Mouse (Mus musculus): ENCODE results near the gene Limk2.

Gene Limk2

DNA sequence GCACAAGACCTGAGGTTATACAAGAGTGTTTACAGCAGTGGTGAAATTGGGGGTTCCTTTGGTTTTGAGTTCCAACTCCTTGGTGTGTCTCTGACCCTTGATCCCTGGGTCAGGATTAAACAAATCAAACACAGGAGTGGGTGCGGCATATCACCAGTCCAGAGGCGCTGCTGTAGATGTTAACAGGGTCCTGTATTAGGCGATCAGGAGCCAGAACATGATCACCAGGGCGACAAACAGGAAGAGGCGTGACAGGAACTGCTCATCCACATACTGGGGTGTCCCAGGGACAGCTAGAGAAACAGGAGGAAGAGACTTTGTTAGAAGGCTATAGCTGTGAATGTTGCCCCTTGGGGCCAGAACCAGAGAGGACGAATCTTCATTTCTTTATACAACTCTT lies 8.8 kb upstream of the Limk2 start:
- in situ Hi-C loops (cut with MboI; ENCODE audit: unreplicated experiment in 2 of 2), result no loop called here

DNA sequence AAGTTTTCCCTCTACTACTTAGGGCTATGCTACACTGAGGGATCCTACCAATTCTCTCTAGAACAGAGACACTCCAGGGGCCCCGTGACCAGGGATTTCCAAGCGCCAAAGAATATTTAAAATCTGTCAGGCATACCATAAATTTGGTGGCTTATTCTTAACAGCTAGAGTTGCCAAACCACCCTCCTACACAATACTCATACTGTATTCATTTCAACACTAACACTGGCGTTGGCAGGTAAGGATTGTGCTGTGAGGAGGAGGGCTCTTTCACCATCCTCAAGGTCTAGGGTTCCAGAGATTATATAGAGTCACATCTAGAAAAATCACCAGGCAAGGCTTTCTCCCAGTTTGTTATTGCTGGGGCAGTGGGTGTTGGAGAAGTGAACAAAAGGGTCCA lies 7.4 kb upstream of the Limk2 start:
- in situ Hi-C loops (cut with MboI; ENCODE audit: unreplicated experiment in 2 of 2), result no loop called here

DNA sequence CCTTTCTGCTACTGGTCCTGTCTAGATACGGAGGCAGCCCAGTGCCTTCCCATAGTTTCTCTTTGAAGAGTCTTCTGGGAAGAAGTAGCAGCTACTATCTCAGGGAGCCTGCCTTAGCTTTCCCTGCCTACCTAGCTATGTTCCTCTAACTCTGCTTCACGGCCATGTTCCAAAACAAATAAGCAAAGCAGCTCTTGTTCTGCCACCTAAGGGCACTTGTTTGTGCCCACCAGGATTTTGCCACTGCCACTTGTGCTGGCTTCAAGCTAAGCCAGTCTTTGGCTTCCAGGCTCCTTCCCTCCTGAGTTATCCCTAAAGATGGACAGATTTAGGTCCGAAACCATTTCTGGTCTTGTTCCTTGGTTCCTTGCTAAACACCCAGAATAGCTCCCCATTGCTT lies 3.1 kb upstream of the Limk2 start:
- in situ Hi-C loops (cut with MboI; ENCODE audit: unreplicated experiment in 2 of 2), result no loop called here

DNA sequence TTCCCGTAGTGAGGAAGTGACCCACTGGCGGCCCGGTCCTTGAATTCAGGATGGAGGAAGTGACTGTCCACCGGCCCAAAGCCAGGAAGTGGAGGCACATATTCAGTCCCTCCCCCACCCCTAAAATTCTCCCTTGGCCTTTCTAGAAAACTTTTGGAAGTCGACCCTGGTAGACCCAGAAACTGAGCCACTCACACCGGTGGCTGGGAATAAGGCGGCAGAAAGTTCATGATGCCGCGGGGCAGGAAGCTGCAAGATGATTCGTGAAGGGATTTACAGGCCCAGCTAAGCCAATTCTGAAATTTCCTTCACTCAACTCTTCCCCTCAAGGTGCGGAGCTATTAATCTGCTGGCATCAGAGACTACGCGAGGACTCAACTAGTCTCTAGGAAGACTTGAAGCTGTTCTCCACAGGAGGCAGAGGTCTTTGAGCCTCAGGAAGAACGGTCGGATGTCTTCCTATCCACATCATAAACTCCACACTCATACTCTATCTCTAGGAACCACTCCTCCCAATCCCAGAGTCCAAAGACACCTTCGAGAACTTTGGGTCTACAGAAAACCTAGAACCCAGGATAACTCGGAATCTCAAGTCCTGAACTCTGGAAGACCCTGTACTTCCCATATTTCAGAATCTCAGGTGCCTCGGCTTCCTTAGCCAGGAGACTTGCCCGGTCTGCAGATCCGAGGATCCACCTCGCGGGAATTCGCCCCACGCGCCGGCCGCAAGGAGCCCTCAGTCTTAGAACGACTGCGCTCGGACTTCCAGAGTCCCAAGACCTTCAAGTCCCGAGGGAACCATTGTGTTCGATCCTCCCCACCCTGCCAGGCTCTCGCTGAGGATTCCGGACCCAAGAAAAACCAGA lies 625 bp downstream of the Limk2 start:
- in situ Hi-C loops (cut with MboI; ENCODE audit: unreplicated experiment in 2 of 2), result loop anchor here (5.0 to 10.0 kb wide), 3 partner anchors 64 to 144 kb away; partner anchors contain the start of genes Drg1 (in 1 of the 2) and Pik3ip1 (in 1 of the 2)

DNA sequence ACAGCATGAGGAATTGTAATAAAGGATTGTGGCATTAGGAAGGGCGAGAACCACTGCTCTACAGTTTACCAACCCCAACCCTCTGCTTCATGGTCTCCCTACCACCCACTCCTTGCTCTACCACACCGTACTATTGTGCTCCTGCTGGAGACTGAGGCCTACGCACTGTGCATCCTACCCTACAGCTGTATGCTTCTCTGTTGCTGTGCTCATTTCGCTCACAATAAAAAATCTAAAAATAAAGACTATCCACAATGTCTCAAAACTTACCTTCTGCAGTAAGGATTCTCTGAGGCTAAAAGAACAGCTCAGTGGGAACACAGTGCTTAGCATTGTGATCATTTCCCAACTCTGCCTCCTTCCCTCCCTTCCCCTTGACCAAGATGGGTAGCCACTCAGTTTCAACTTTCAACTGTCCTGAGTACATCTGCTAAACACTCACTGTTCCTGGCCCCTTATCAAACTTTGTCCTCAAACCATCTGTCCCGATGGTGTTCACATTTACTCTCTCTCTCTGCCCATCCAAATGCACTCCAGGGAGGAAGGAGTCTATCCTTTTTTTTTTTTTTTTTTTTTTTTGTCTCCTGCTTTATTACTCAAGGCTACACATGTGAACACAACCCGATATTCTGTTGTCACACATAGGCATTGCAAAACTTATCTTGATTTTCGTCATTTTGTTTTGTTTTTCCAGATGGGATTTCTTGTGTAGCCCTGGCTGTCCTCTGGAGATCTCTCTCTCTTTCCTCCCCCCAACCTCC lies 4.5 kb downstream of the Limk2 start:
- in situ Hi-C loops (cut with MboI; ENCODE audit: unreplicated experiment in 2 of 2), result loop anchor here (5.0 to 10.0 kb wide), 3 partner anchors 60 to 140 kb away; partner anchors contain the start of genes Drg1 (in 1 of the 2) and Pik3ip1 (in 1 of the 2)

DNA sequence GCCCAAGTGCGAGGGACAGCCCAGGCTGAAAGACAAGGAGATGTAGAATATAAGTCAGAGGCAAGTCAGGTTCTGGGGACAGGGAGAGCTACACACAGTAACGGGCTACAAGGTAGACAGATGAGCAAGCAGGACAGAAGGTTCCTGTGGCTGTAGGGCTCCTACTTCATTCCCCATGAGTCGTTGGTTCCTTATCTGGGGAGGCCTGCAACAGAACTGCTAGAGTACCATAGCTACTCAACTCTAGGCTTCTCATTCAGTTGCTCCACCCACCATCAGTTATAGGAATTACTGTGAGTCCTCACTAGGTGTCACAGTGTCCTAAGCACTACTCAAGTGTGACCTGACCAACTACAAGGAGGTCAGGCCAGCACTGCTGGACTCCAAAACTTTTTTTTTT lies 6.0 kb downstream of the Limk2 start:
- in situ Hi-C loops (cut with MboI; ENCODE audit: unreplicated experiment in 2 of 2), result loop anchor here in 1 of 2 experiments (10.0 kb wide), 2 partner anchors 58 to 138 kb away; partner anchors contain the start of gene Drg1

DNA sequence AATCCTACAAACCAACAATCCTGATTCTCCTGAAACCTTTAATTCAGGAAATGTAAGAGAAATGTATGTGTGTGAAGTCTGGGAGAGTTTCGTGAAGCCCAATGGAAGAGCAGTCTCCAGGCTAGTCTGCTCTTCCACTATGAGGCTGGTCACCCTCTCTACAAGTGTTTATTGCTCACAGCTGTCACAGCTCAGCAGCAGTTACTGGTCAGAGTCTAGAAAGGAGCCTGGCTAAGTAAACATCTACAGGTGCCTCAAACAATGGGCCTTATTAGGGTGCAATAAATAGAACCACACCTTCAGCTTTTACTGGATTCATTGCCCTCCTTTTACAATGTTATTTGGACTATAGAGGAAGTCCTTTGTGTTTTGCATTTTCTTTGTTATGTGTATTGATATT lies 10.7 kb downstream of the Limk2 start:
- in situ Hi-C loops (cut with MboI; ENCODE audit: unreplicated experiment in 2 of 2), result no loop called here

DNA sequence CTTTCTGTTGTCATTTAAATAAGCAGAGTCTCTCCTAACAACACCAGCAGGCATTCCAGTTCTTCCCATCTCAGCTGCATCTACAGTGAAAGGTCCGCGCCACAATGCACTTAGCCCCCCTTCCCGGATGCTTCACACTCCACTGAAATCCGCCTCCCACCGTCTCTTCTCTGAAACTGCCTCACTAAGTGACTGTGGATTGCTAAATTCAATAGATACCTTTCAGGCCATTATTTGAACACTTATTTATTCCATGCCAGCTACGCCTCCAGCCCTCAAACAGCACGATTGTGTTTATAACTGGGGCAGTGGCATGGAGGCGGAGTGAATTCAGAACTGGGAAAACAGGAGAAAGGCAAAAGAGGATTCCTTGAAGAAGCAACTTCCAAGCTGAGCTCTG lies 12.4 kb downstream of the Limk2 start:
- in situ Hi-C loops (cut with MboI; ENCODE audit: unreplicated experiment in 2 of 2), result no loop called here

DNA sequence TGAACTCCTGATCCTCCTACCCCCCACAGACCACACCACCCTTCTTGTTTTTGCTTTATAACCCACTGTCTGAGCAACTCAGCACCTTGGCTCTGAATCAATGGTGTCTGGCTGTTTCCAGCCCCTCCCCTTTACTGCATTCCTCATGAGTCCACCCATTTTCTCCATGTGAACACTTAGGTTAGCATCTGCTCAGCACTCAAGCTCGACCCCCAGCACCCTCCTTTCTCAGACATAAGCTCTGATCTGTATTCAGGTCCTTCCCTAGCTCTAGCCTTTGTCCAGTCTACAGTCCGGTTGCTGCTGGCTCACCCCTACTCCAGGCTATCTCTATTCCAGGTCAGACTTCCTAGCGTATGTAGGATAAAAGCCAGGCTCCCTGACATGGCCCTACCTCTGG lies 12.9 kb downstream of the Limk2 start:
- in situ Hi-C loops (cut with MboI; ENCODE audit: unreplicated experiment in 2 of 2), result no loop called here

DNA sequence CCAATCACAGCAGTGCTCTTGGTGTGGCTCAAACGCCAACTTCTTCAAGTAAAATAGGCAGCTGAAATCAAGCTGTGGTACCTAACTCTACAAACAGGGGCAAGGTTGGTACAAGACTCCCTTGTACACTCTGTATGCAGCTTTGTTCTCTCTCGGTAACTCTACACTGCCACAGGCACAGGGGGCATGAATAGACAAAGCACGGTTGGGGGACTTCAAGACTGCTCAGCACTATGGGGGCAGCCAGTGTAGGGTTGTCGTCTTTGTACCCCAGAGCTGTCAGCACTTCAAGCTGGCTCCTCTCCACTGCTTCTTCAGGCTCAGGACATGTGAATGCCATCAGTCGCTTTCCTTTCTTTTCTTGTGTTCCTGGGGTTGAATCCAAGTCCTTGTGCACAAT lies 14.5 kb downstream of the Limk2 start:
- in situ Hi-C loops (cut with MboI; ENCODE audit: unreplicated experiment in 2 of 2), result no loop called here

DNA sequence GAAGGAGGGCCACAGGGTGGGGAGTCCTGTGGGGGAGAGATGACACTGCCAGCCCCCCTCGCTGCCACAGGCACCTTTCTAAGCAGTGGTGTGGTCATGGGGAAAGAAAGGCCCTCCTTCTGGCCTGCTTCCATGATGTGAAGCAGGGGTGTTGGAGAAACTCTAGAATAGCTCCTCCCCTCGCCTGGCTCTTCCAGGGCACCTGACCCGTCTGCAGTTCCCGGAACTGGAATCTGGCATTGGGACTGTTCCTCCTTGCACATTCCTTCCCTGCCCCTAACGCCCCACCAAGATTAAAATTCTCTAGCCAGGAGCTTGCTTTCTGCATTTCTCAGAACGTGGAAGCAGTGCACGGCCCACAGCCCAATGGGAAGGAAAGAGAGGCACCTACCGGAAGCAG lies 16.5 kb downstream of the Limk2 start:
- in situ Hi-C loops (cut with MboI; ENCODE audit: unreplicated experiment in 2 of 2), result no loop called here

DNA sequence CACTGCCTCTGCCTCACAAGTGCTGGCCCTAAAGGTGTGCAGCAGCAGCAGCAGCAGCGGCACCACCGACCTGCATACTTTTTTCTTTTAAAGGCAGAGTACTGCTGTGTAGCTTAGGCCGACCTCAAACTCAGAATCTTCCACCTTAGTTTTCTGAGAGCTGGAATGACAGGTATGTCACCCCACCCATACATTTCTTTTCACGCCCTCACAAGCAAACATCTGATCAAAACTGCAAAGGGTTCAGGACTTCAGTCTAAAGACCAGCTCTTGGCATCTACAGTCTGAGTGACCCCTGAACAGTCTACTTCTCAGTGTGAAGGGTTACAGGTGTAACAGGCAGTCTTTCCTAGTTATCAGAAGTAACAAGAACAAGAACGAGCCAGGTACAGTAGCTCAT lies 18.2 kb downstream of the Limk2 start:
- in situ Hi-C loops (cut with MboI; ENCODE audit: unreplicated experiment in 2 of 2), result no loop called here

DNA sequence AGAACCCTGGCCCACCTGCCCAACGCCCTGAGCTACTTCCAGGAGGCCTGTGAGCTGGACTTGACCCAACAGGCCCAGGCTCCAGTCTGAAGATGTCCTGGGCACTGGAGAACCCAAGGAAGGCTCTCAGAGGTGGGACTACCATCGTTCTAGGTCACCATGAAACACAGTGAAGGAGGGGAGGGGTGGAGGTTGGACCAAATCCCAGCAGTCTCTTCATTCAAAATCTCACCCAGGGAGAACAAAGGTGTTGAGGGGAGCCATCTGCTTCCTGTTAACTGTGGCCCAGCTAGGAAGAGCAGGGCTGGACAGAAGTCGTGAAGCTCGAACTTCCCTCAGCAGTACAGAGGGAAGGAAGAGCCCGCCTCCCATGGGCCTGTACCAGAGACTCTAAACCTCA lies 19.0 kb downstream of the Limk2 start:
- in situ Hi-C loops (cut with MboI; ENCODE audit: unreplicated experiment in 2 of 2), result loop anchor here (5.0 to 10.0 kb wide), 3 partner anchors 67 to 415 kb away; partner anchors contain the start of gene Selenom (in 1 of the 2)

DNA sequence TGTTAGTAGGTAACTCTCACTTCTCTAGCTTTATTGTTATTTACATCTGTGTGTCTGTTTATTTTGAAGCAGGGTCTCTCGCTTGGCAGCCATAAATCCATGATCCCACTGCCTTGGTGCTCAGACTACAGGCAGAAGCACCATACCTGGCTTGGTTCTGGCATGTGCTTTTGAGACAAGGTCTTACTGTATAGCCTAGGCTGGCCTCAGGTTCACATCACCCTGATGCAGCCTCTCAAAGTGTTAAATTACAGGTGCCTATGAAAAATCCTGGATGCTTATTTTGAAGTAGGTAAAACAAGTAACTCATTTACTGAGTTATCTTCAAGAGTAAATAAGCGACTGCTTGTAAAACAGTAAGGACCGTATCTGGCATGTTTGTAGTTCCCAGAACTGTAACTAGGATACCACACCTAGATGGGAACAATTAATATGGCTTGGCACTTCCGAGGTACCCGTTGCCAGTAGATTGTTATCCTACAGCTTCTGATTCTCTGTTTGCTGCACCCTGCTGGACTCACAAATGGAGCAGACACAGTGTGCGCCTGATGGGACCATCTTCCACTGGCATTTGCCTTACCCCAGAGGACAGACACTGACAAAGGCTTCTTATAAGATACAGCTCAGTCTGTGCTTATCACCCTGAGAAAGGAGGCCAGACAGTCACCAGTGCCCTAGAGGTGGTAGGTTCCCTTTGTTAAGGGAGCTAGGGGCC lies 21.4 kb downstream of the Limk2 start:
- in situ Hi-C loops (cut with MboI; ENCODE audit: unreplicated experiment in 2 of 2), result loop anchor here (5.0 to 10.0 kb wide), 3 partner anchors 70 to 417 kb away; partner anchors contain the start of gene Selenom (in 1 of the 2)

DNA sequence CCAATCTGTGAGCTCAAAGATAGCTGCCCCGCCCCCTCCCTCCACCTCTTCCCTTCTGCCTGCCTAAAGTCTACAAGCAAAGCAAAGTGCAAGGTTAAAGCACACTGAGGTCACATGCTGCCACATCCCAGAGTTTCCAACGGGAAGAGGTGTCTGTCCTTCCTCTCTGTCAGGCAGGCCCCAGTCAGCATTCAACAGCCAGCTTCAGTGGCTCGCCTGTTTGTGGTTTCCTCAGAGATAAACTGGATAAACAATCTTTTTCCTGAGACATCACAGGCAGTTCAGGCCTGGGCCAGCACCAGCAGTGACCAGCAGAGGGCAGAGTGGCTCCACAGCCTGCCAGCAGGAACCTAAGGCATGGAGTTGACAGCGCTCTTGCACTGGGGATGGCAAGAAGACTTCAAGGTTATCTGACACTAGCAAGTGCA lies 22.0 kb downstream of the Limk2 start:
- in situ Hi-C loops (cut with MboI; ENCODE audit: unreplicated experiment in 2 of 2), result loop anchor here (5.0 to 10.0 kb wide), 3 partner anchors 70 to 418 kb away; partner anchors contain the start of gene Selenom (in 1 of the 2)

DNA sequence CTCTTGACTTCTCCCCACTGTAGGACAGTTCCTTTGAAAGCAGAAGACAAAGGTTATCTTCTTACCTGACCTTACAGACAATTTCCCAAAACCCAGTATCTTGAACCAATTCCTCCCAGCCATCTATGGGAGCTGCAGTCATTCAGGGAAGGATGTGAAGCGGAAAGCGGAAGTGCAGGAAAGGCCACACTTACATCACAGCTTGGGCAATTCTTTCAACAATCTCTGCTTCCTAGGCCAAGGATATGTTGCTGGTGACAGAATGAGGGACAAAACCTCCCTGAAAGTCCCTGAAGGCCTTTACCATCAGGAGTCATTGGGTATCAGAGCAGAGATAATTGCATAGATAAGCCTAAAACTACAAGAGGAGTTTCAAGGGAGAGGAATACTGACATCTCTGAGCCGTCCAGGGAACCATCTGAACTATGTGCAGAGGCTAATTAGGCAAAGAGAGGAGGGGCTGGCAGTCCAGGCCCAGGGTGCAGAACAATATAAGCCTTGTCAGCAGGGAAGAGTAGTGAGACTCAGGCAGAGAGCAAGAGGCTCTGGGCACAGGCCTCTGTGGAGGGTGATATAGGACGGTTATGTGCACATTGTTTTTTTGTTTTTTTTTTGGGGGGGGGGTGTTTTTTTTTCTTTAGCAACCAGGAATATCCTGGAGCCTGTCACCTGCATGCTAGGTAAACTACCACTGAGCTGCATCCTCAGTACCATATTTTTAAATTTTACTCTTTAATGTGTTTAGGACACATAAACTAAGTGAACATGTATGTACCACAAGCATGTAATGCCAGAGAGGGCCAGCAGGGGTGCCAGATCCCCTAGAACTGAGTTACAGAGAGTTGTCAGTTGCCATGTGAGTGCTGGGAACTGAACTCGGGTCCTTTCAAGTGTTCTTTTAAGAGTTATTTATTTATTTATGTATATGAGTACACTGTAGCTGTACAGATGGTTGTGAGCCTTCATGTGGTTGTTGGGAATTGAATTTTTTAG lies 26.1 kb downstream of the Limk2 start:
- in situ Hi-C loops (cut with MboI; ENCODE audit: unreplicated experiment in 2 of 2), result loop anchor here in 1 of 2 experiments (10.0 kb wide), 1 partner anchor 422 kb away; no protein-coding TSS in a partner anchor

DNA sequence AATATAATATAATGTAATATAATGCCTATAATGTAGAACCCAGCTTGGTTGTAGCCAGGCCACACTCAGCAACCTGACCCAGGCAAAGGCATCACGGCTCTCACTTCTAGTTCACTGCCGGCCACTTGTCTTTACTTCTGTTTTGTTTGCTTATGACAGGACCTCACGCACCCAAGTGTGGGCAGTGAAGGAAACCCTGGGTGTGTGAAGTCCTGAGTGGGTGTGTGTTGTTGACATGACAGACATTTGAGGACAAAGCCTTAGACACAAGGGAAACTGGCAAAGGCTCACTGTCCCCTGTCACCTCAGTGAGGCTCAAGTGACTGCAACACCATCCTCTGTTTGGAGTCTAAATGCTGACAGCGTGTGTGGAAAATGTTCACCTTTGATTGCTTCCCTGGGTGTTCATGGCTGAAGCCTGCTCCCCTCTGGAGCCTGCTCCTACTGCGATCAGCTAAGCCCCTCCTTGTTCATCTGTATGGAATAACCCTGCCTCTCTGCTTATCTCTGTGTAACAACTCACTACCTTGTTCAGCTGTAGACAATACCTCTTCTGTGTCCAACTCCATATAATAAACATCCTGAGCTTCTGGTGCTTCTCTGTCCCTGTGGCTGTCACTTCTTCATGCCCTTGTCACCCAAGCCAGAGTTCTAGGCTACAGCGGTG lies 27.7 kb downstream of the Limk2 start:
- in situ Hi-C loops (cut with MboI; ENCODE audit: unreplicated experiment in 2 of 2), result loop anchor here in 1 of 2 experiments (10.0 kb wide), 1 partner anchor 424 kb away; no protein-coding TSS in a partner anchor

DNA sequence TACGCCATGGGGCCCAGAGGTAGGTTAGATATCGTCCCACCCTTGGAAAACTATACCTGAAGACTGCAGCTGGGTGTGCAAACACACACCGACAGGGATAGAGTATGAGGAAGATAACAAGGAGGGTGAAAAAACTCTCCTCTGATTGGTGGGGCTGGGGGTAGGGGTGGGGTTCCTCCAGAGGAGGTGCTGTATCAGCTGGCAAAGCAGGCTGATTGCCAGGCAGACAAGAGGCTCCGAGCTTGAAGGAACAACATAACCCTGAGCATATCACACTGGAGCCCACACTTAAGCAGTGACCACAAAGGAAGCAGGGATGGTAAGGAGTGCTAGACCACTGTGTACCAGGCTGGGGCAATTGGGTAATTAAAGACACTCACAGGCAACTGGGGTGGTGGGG lies 29.6 kb downstream of the Limk2 start:
- in situ Hi-C loops (cut with MboI; ENCODE audit: unreplicated experiment in 2 of 2), result no loop called here

DNA sequence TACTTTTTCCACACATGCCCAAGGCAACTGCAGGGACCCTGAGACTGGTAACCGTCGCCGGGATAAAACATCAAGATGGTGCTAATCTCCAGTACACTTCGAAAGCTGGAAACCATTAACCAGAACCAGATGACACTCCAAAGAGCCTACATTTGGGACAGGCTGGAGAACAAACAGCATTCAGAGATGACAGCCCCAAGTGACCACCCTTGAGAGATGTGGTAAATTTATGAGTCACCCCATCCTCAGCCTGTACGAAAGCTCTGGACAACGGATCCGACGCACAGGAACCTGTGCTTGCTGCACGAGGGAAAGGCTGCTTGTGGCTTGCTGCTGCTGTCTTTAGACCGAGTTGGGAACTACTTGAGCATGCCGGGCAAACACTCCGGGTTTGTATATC lies 34.2 kb downstream of the Limk2 start:
- in situ Hi-C loops (cut with MboI; ENCODE audit: unreplicated experiment in 2 of 2), result no loop called here

Measured in v-Abl transformed pro-B cells (cell line).